Mouse (Mus musculus) liver, postnatal 0 days (tissue): ENCODE measurements around the gene Slc26a8.

ENCODE experiments used
- CTCF ChIP-seq: sonication (generic); IDR thresholded peaks from 2 replicates; pipeline ENCODE4 v1.5.1; 2016; ENCODE audit warnings: antibody characterized with exemption, low read depth
- EP300 ChIP-seq: IDR thresholded peaks from 2 replicates; pipeline ENCODE4 v1.6.1; 2016; ENCODE audit warnings: antibody characterized with exemption, low read depth, mild to moderate bottlenecking

- TF ChIP-seq CTCF: no peak
- TF ChIP-seq EP300: no peak
Measured at GRCm38 (mm10) chr17:28612603-28613002, 77.4 kb downstream of the Slc26a8 start.
